ENCODE assay signal across 8 mouse cellular contexts in genomic region chr13:93855701-93856183, GRCm38 (mm10).
DNase-seq lines count a peak whose midpoint lies in the region.

No protein-coding gene starts in this region.

- peak; percentile 39 for DNase-seq in left cerebral cortex, postnatal 4 days
- DNase-seq in left cerebral cortex, adult 11 months (ENCODE audit: low spot score): no peak
- DNase-seq in adrenal gland, postnatal 10 days: peak; percentile 66
- DNase-seq in gastrocnemius, postnatal 25 days: peak; percentile 56
- DNase-seq in kidney, adult 9 months: peak; percentile 43
- DNase-seq in lung, postnatal 14 days: peak; percentile 36
- DNase-seq in frontal cortex, postnatal 14 days (ENCODE audit: low spot score in 2 of 2): no peak
- DNase-seq in ovary, adult 18-20 months (ENCODE audit: low spot score): no peak

- intact Hi-C loops in left cerebral cortex, postnatal 4 days (cut with DNase I): no loop called here

Comparison
In these comparisons a context has a peak if more than half of its experiments do, and no peak if none do; other contexts are left out.
1. DNase-seq: peak in left cerebral cortex, postnatal 4 days (single experiment), adrenal gland, postnatal 10 days (single experiment), gastrocnemius, postnatal 25 days (single experiment), kidney, adult 9 months (single experiment) and lung, postnatal 14 days (single experiment); none in left cerebral cortex, adult 11 months (single experiment), frontal cortex, postnatal 14 days (0 of 2) and ovary, adult 18-20 months (single experiment).